Mouse (Mus musculus): ENCODE measurements around the gene Xpr1. TPM values are rescaled to one million over a fixed set of nuclear protein-coding genes. Genes with fewer than 3 reads are reported as not detected.

Gene Xpr1
- polyA plus RNA-seq, 1 experiment from 2014 or later, result 3.2 TPM

GRCm38 (mm10) chr1:155361502-155362126 is 55.6 kb downstream of the Xpr1 start:
- Histone ChIP-seq H3K9ac (ENCODE audit: low read depth, low read length) (no peak overlapping the region), H3K27me3 (ENCODE audit: control insufficient read depth, insufficient read depth, low read depth, low read length) (no peaks in the 10 kb centered on the region), H3K4me2 (ENCODE audit: low read depth, low read length) (no peak overlapping the region), H3K4me1 (ENCODE audit: control insufficient read depth, low read depth, low read length) (no peaks in the 10 kb centered on the region; the same call in 1 of the 2 replicates), H3K27ac (ENCODE audit: low read length) (no peak overlapping the region), H3K36me3 (ENCODE audit: control insufficient read depth, insufficient read depth) (no peaks in the 10 kb centered on the region), H3K4me3 (ENCODE audit: low read depth, low read length) (no peak overlapping the region), H3K9me3 (replicated peaks; ENCODE audit: control insufficient read depth, low read length) (no peaks in the 10 kb centered on the region)
- ATAC-seq (ENCODE audit: low read depth), result no peak
- WGBS (ENCODE audit: insufficient replicate concordance), result 40% methylated on average over 4 of the region's 4 CpGs

GRCm38 (mm10) chr1:155353096-155353495 is 64.1 kb downstream of the Xpr1 start:
- ATAC-seq (ENCODE audit: low read depth), result no peak
- no peak overlapping the region for H3K4me2 ChIP-seq (ENCODE audit: low read depth, low read length)
- no peak overlapping the region for H3K27ac ChIP-seq (ENCODE audit: low read length)
- H3K27me3 ChIP-seq (ENCODE audit: control insufficient read depth, insufficient read depth, low read depth, low read length), result no peaks in the 10 kb centered on the region
- no peaks in the 10 kb centered on the region for H3K9me3 ChIP-seq (replicated peaks; ENCODE audit: control insufficient read depth, low read length)
- peaks cover 24% of the 10 kb centered on the region for H3K4me1 ChIP-seq (ENCODE audit: control insufficient read depth, low read depth, low read length)
- H3K4me3 ChIP-seq (ENCODE audit: low read depth, low read length), result no peak overlapping the region
- WGBS (ENCODE audit: insufficient replicate concordance), result 60% methylated on average over 4 of the region's 4 CpGs
- no peaks in the 10 kb centered on the region for H3K36me3 ChIP-seq (ENCODE audit: control insufficient read depth, insufficient read depth)
- H3K9ac ChIP-seq (ENCODE audit: low read depth, low read length), result no peak overlapping the region

GRCm38 (mm10) chr1:155351527-155351926 is 65.7 kb downstream of the Xpr1 start:
- Histone ChIP-seq H3K4me2 (ENCODE audit: low read depth, low read length) (peak overlapping the region; percentile 42), H3K9me3 (replicated peaks; ENCODE audit: control insufficient read depth, low read length) (no peaks in the 10 kb centered on the region), H3K4me1 (ENCODE audit: control insufficient read depth, low read depth, low read length) (peaks cover 27% of the 10 kb centered on the region), H3K27ac (ENCODE audit: low read length) (peak overlapping the region; percentile 79), H3K4me3 (ENCODE audit: low read depth, low read length) (no peak overlapping the region), H3K27me3 (ENCODE audit: control insufficient read depth, insufficient read depth, low read depth, low read length) (no peaks in the 10 kb centered on the region), H3K36me3 (ENCODE audit: control insufficient read depth, insufficient read depth) (no peaks in the 10 kb centered on the region), H3K9ac (ENCODE audit: low read depth, low read length) (peak overlapping the region; percentile 38)
- peak; percentile 97 for ATAC-seq (ENCODE audit: low read depth)
- WGBS (ENCODE audit: insufficient replicate concordance), result 17% methylated on average over 4 of the region's 4 CpGs

- Histone ChIP-seq H3K4me1 (ENCODE audit: control insufficient read depth, low read depth, low read length) (peaks cover 21% of the 10 kb centered on the region), H3K4me3 (ENCODE audit: low read depth, low read length) (no peak overlapping the region), H3K27ac (ENCODE audit: low read length) (no peak overlapping the region), H3K9me3 (replicated peaks; ENCODE audit: control insufficient read depth, low read length) (no peaks in the 10 kb centered on the region), H3K36me3 (ENCODE audit: control insufficient read depth, insufficient read depth) (no peaks in the 10 kb centered on the region), H3K27me3 (ENCODE audit: control insufficient read depth, insufficient read depth, low read depth, low read length) (no peaks in the 10 kb centered on the region), H3K4me2 (ENCODE audit: low read depth, low read length) (no peak overlapping the region), H3K9ac (ENCODE audit: low read depth, low read length) (no peak overlapping the region)
- 75% methylated on average over 3 of the region's 3 CpGs for WGBS (ENCODE audit: insufficient replicate concordance)
- ATAC-seq (ENCODE audit: low read depth), result no peak
These were observed 68.7 kb downstream of the Xpr1 start for GRCm38 (mm10) chr1:155348491-155348890.

- Histone ChIP-seq H3K9ac (ENCODE audit: low read depth, low read length) (no peak overlapping the region), H3K36me3 (ENCODE audit: control insufficient read depth, insufficient read depth) (no peaks in the 10 kb centered on the region), H3K4me2 (ENCODE audit: low read depth, low read length) (no peak overlapping the region), H3K27me3 (ENCODE audit: control insufficient read depth, insufficient read depth, low read depth, low read length) (no peaks in the 10 kb centered on the region), H3K9me3 (replicated peaks; ENCODE audit: control insufficient read depth, low read length) (no peaks in the 10 kb centered on the region), H3K27ac (ENCODE audit: low read length) (no peak overlapping the region), H3K4me1 (ENCODE audit: control insufficient read depth, low read depth, low read length) (peaks cover 17% of the 10 kb centered on the region), H3K4me3 (ENCODE audit: low read depth, low read length) (no peak overlapping the region)
- WGBS (ENCODE audit: insufficient replicate concordance), result 29% methylated on average over 4 of the region's 4 CpGs
- no peak for ATAC-seq (ENCODE audit: low read depth)
These were observed 69.9 kb downstream of the Xpr1 start for GRCm38 (mm10) chr1:155347339-155347738.

GRCm38 (mm10) chr1:155344019-155344418 is 73.2 kb downstream of the Xpr1 start:
- Histone ChIP-seq H3K27ac (ENCODE audit: low read length) (no peak overlapping the region), H3K4me1 (ENCODE audit: control insufficient read depth, low read depth, low read length) (peaks cover 5% of the 10 kb centered on the region), H3K9me3 (replicated peaks; ENCODE audit: control insufficient read depth, low read length) (no peaks in the 10 kb centered on the region), H3K36me3 (ENCODE audit: control insufficient read depth, insufficient read depth) (no peaks in the 10 kb centered on the region), H3K27me3 (ENCODE audit: control insufficient read depth, insufficient read depth, low read depth, low read length) (no peaks in the 10 kb centered on the region), H3K4me3 (ENCODE audit: low read depth, low read length) (no peak overlapping the region), H3K9ac (ENCODE audit: low read depth, low read length) (no peak overlapping the region), H3K4me2 (ENCODE audit: low read depth, low read length) (no peak overlapping the region)
- ATAC-seq (ENCODE audit: low read depth), result no peak
- WGBS (ENCODE audit: insufficient replicate concordance), result 66% methylated on average over 2 of the region's 2 CpGs

- no peak overlapping the region for H3K4me2 ChIP-seq (ENCODE audit: low read depth, low read length)
- no peak overlapping the region for H3K27ac ChIP-seq (ENCODE audit: low read length)
- H3K36me3 ChIP-seq (ENCODE audit: control insufficient read depth, insufficient read depth), result no peaks in the 10 kb centered on the region
- no peak overlapping the region for H3K4me3 ChIP-seq (ENCODE audit: low read depth, low read length)
- H3K27me3 ChIP-seq (ENCODE audit: control insufficient read depth, insufficient read depth, low read depth, low read length), result no peaks in the 10 kb centered on the region
- H3K4me1 ChIP-seq (ENCODE audit: control insufficient read depth, low read depth, low read length), result peaks cover 14% of the 10 kb centered on the region
- no peak overlapping the region for H3K9ac ChIP-seq (ENCODE audit: low read depth, low read length)
- 65% methylated on average over 2 of the region's 2 CpGs for WGBS (ENCODE audit: insufficient replicate concordance)
- ATAC-seq (ENCODE audit: low read depth), result no peak
- H3K9me3 ChIP-seq (replicated peaks; ENCODE audit: control insufficient read depth, low read length), result no peaks in the 10 kb centered on the region
These were observed 77.6 kb downstream of the Xpr1 start for GRCm38 (mm10) chr1:155339622-155340021.

- ATAC-seq (ENCODE audit: low read depth), result peak; percentile 58
- Histone ChIP-seq H3K4me1 (ENCODE audit: control insufficient read depth, low read depth, low read length) (peaks cover 14% of the 10 kb centered on the region), H3K27ac (ENCODE audit: low read length) (no peak overlapping the region), H3K9me3 (replicated peaks; ENCODE audit: control insufficient read depth, low read length) (no peaks in the 10 kb centered on the region), H3K9ac (ENCODE audit: low read depth, low read length) (no peak overlapping the region), H3K27me3 (ENCODE audit: control insufficient read depth, insufficient read depth, low read depth, low read length) (no peaks in the 10 kb centered on the region), H3K36me3 (ENCODE audit: control insufficient read depth, insufficient read depth) (no peaks in the 10 kb centered on the region), H3K4me3 (ENCODE audit: low read depth, low read length) (no peak overlapping the region), H3K4me2 (ENCODE audit: low read depth, low read length) (no peak overlapping the region)
- 51% methylated on average over 4 of the region's 4 CpGs for WGBS (ENCODE audit: insufficient replicate concordance)
These were observed 79.9 kb downstream of the Xpr1 start for GRCm38 (mm10) chr1:155337315-155337714.

- no peak overlapping the region for H3K9ac ChIP-seq (ENCODE audit: low read depth, low read length)
- ATAC-seq (ENCODE audit: low read depth), result no peak
- no peak overlapping the region for H3K27ac ChIP-seq (ENCODE audit: low read length)
- H3K36me3 ChIP-seq (ENCODE audit: control insufficient read depth, insufficient read depth), result no peaks in the 10 kb centered on the region
- peaks cover 14% of the 10 kb centered on the region for H3K4me1 ChIP-seq (ENCODE audit: control insufficient read depth, low read depth, low read length)
- no peaks in the 10 kb centered on the region for H3K9me3 ChIP-seq (replicated peaks; ENCODE audit: control insufficient read depth, low read length)
- H3K4me2 ChIP-seq (ENCODE audit: low read depth, low read length), result no peak overlapping the region
- 55% methylated on average over 6 of the region's 6 CpGs for WGBS (ENCODE audit: insufficient replicate concordance)
- no peak overlapping the region for H3K4me3 ChIP-seq (ENCODE audit: low read depth, low read length)
- no peaks in the 10 kb centered on the region for H3K27me3 ChIP-seq (ENCODE audit: control insufficient read depth, insufficient read depth, low read depth, low read length)
These were observed 81.3 kb downstream of the Xpr1 start for GRCm38 (mm10) chr1:155335963-155336362.
